Mouse (Mus musculus) thymus, postnatal 4 days (tissue): Measurements from ENCODE around the gene Ift43.

Experiments
- DNase-seq: peaks from one replicate; pipeline ENCODE4 v3.0.0; 2021

The Ift43 gene

DNA sequence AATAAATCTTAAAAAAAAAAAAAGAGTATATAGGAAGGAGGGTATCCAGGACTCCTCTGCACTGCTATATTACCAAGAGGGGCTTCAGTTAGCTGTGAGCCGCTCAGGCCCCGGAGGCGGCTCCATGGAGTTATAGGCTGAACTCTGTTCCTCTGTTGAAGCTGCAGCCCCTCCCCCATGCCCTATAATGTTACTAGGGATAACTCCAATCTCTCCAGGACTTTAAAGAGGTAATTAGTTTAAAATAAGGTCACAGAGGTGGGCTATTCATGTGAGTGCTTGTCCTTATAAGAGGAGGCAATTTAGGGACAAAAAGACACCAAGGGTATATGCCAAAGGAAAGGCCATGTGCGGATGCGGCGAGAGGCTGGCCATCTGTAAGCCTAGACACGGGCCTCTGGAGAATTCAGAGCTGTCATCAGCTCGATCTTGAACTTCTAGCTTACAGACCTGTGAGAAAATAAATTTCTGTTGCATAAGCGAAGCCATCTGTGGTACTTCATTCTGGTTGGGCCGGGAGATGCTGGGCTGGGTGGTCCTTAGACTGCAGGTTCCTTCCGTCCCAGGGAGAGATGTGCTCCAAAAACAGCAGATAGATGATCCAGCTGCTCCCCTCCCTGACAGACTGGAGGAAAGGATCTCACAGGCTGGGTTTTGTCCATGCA, 94.5 kb downstream of the Ift43 start:
- DNase-seq, result no peak

DNA sequence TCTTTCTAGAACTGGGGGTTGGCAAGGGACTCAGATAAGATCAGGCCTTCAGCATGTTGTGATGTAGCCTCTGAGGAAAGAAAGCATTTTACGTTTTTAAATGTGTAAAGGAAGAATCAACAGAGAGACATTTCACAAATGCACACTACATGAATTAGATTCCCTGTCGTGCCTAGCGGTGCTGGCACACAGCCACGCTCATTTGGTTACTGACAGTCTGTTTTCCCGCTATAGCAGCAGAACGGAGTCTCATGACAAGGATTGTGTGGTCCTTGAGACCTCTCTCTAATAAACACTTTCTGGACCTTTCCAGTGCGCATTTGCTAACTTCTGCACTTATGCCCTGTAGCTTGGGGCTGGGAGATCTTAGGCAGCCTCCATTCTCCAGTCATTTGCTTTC, 96.9 kb downstream of the Ift43 start:
- DNase-seq, result no peak

- DNase-seq, result no peak
These were observed 99.0 kb downstream of the Ift43 start for GRCm38 (mm10) chr12:86181320-86181751.

- DNase-seq, result peak; percentile 45
These were observed 99.5 kb downstream of the Ift43 start for GRCm38 (mm10) chr12:86181879-86182278.

DNA sequence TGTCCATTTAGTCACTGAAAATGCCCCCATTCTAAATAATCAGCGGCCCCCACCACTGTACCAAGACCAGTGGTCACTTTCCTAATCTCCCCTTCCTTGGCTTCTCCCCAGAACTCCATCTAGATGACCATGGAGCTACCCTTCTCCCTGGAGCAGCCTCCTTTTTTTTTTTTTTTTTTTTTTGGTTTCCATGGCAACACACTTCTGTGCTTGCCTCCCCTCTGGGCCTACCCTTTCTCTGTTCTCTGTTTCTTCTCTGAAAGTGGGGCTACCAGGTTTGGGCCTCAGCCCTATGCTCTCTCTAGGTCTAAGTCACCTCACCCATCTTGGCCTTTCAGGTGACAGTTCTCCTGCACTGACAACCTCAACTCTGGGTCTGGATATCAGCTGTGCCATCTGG, 100.1 kb downstream of the Ift43 start:
- DNase-seq, result no peak

DNA sequence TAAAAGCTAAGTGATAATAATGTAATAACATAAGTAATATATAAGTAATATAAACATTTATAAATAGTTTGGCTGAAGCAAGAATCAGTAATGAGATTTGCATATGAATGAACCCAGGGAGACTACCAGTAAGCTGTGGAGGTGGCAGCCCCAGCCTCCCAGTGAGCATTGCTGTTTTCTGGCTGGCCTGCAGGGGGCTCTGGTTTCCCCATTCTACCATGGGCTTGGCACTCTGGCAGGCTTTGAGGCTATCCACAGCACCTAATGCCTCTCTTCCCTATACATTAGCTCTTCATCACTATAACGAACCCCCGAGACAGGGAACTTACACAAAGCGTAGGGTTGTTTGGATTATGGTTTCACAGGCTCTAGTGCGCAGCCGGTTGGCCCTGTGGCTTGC, 105.8 kb downstream of the Ift43 start:
- DNase-seq, result peak; percentile 64

DNA sequence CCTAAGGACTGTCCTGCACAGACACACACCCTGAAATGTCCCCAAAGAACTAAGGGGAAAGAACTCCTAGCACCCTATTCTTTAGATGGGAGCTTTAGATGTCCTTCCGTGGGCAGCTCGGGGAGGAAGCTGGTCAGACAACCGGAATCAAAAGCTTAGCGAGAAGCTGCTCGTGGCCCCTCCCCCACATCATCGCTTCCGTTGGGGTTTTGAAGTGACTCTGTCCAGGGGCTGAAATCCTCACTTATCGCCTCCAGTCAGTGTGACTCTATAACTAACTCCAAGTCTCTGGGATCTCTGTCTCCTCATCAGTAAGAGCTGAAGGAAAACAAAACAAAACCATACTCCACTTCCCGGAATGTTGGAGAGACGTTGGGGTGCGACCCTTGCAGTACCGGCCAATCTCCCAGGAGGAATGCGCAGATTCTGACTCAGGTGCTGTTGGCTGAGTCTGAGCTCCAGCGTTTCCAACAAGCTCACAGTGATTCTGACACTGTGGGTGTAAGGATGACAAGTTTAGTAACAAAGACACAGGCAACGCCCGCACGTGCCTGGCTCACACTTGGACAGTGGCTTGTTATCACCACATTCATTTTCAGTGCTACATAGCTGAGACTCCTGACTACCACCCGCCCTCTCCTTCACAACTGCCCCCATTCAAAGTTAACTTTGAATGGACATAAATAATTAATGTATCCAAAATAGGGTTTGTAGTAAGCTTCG, 107.4 kb downstream of the Ift43 start:
- peak; percentile 59 for DNase-seq

DNA sequence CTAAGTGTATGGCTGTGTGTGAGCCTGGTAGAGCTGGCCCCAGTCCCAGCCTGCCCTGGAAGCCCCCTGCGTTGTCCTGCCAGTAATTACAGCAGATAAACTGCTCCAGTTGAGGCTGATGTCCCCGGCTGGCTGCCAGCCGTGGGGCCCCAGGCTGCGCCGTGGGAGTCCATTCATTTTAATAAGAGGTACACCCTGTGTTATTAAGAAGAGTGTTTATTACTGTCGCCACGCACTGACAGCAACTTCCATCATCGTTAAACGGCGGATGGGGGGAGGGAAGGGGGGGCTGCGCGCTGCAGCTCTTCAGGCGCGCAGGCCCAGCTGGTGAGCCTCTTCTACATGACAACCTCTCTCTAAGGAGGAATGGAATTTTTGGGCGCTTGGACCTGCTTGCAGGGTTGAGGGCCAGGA, 109.7 kb downstream of the Ift43 start:
- no peak for DNase-seq

DNA sequence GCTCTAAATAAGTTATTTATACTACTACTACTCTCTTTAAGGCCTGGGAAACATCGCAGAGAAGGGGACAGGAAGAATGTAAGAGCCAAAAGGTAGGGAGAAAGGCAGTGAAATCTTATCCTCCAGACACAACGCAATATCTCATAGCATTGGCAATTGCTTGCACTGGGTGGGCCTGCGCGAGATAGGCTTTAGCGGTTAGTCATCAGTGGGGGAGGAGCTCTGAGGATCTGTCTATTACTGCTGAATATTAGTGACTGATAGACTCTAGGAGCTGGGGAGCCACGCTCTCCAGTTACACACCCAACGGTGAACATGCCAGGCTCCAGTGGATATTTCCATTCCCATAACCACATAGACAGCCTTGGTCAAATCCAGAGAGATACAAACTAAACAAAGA, 114.6 kb downstream of the Ift43 start:
- DNase-seq, result no peak

DNA sequence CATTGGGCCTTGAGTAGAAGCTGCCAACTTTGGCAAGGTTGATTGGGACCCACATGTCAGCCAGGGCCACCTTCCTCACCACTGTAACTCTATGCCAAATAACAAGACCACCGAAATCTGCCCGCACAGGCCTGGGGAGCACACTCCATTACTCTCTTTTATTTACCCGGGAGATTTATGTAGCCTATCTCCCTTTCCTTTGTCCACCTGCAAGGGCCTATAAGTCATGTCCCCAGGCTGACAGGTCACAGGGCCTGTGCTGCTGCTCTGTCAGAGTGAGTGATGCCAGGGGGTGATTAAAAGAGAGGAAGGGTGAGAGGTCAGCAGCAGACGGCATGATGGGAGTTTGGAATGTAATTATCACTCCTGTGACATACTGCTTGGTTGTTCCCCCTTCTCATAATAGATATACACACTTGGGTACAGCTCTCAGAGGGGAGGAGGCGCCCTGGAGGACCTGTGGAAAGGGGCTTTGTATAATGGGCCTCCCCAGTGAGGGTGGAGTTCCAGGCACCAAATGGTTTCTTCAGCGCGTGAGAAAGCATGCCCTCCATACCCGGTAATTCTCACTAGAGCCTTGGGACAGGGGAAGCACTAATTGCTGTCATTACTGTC, 121.2 kb downstream of the Ift43 start:
- no peak for DNase-seq

DNA sequence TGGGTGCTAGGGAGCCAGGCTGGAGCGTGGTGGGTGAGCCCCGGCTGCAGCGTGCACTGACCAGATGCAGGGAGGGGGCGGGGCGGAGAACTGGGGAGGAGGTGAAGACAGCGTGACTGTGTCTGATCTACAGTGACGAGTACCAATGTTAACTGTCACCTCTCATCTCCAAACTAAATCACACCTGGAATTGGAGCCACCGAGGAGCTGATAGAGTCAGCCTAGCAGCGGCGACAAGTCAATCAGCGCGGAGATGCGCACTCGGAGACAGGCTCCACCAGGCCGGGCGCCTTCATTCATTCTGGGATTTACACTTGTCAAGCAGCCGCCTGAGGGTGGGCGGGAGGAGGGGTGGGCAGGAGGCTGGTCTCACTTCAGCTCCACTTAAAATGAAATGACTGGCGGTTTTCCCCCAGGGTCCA, 128.8 kb downstream of the Ift43 start:
- DNase-seq, result no peak
